Mouse (Mus musculus) frontal cortex, postnatal 36 days (tissue): ENCODE data around the gene Olfr1040.
"Not testable (repeated sequence)": the region's sequence is repeated elsewhere in the genome, so short reads cannot be mapped to it uniquely, and the experiment has no call there.

Experiments
- DNase-seq, 2 experiments: peaks; one replicate each; pipeline ENCODE4 v3.0.0; 2022; ENCODE audit warnings: low spot score in 2 of 2

Olfr1040 gene

GRCm38 (mm10) chr2:86146632-86147031, at the start of gene Olfr1040:
Olfr1040 (minus strand) TSS chr2:86146732.
- DNase-seq: no peak

- no peak for DNase-seq
Observed at GRCm38 (mm10) chr2:86195863-86196262, 49.3 kb upstream of the Olfr1040 start.

- DNase-seq: no peak
Observed at GRCm38 (mm10) chr2:86185583-86185982, 39.1 kb upstream of the Olfr1040 start, which contains the start of gene Olfr52. Olfr52 (minus strand) TSS chr2:86185683.

- DNase-seq: no peak
Observed at GRCm38 (mm10) chr2:86179950-86180349, 33.4 kb upstream of the Olfr1040 start.

- no peak for DNase-seq
Observed at GRCm38 (mm10) chr2:86177720-86178119, 31.2 kb upstream of the Olfr1040 start, which contains the start of gene Olfr1044. Olfr1044 (minus strand) TSS chr2:86177820.

- not testable (repeated sequence) for DNase-seq
Observed at GRCm38 (mm10) chr2:86175422-86175821, 28.9 kb upstream of the Olfr1040 start.

- DNase-seq: no peak
Observed at GRCm38 (mm10) chr2:86167422-86167821, 20.9 kb upstream of the Olfr1040 start, which contains the start of gene Olfr1043. Olfr1043 (minus strand) TSS chr2:86167522.

GRCm38 (mm10) chr2:86161738-86162137, 15.2 kb upstream of the Olfr1040 start, which contains the start of gene Olfr1042:
Olfr1042 (minus strand) TSS chr2:86161838.
- DNase-seq: no peak

- DNase-seq: no peak
Observed at GRCm38 (mm10) chr2:86135828-86136227, 10.7 kb downstream of the Olfr1040 start, which contains the start of gene Olfr1039. Olfr1039 (minus strand) TSS chr2:86135928.
